Mouse (Mus musculus) MN1 (cell line): ENCODE results near the gene Aldh3b1.
"Not testable (repeated sequence)": the region's sequence is repeated elsewhere in the genome, so short reads cannot be mapped to it uniquely, and the experiment has no call there.

Source experiments
- DNase-seq: peaks from one replicate; pipeline ENCODE4 v3.0.0-alpha.2; 2016; ENCODE audit warnings: low spot score

The Aldh3b1 gene

GRCm38 (mm10) chr19:3929211-3929941 lies at the start of gene Aldh3b1:
TSS of gene Aldh3b1 (minus strand) at chr19:3929808.
- DNase-seq = peak; percentile 76

DNA sequence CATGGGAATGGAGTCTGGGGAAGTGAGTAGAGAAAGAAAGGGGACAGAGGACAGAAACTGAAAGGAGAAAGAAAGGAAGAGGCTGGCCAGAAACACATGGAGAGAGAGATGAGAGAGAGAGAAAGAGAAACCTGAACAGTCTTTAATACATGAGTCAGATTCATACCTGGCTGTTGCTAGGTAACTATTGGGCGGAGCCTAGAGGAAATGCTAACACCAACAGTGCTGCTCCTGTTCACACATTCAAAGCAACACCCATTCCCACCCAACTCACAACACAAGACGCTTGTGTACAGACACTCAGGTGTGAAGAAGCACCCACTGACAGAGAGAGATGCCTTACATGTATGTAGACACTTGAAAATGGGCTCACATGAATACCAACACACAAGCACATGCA lies 46.3 kb upstream of the Aldh3b1 start:
- no peak for DNase-seq

DNA sequence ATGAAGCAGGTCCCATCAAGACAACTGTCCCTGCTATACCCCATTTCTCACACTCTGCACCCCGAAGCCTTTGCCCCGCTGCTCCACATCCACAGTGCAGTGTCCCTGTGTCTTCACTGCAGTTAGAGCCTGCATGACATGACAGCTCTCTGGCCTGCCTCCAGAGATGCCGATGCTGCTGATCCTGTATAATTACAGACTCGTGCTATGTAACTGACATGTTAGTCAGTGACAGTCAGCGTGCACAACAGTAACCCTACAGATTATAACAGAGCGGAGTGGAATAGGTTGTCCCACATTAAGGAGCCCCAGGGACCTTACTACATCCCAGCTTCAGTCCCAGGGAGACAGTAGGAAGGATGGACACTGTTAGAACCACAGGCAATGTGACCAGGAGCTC lies 45.0 kb upstream of the Aldh3b1 start:
- not testable (repeated sequence) for DNase-seq

DNA sequence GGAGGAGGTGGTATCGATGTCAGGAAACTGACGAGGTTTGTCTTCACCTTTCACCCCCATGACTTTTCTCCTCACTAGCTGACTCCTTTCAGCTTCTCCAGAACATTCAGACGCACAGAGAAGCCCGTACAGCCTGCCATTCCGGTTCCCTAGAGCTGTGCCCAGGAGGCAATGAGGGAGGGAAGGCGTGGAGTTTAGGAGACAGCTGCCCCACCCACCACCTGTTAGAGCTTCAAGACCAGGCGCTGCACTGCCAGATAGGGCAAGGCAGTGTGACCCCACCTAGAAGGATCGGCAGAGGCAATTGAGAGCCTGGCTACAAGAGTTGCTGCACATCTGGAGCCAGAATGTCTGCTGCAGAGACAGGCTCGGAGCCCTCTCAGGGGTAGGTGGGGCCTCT lies 42.6 kb upstream of the Aldh3b1 start, which contains the start of gene Aldh3b2:
Aldh3b2 (plus strand) TSS at position 100 of the 400 bp plus-strand sequence.
- no peak for DNase-seq

- DNase-seq = no peak
Measured at GRCm38 (mm10) chr19:3967258-3967657, 37.6 kb upstream of the Aldh3b1 start.

GRCm38 (mm10) chr19:3966330-3967075 lies 36.9 kb upstream of the Aldh3b1 start:
- no peak for DNase-seq

GRCm38 (mm10) chr19:3964030-3964429 lies 34.4 kb upstream of the Aldh3b1 start:
- DNase-seq = no peak

DNA sequence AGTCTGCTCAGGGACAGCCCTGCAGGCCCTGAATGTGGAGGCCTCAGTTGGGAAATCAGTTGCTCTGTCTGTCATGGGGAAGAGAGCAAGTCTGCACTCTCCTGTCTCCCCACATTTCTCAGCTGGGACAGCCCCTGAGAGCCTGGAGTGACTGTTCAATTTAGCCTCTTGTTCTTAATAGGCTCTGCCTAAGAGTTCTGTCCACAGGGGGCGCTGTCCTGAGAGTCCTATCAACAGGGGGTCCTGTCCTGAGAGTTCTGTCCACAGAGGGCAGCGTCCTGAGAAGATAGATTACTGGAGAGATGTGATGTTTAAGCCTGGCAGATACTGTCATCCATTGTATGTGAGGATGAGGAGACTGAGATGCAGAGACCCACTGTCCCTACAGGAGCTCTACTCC lies 32.9 kb upstream of the Aldh3b1 start:
- peak; percentile 12 for DNase-seq

GRCm38 (mm10) chr19:3961805-3962204 lies 32.2 kb upstream of the Aldh3b1 start:
- DNase-seq = not testable (repeated sequence)

DNA sequence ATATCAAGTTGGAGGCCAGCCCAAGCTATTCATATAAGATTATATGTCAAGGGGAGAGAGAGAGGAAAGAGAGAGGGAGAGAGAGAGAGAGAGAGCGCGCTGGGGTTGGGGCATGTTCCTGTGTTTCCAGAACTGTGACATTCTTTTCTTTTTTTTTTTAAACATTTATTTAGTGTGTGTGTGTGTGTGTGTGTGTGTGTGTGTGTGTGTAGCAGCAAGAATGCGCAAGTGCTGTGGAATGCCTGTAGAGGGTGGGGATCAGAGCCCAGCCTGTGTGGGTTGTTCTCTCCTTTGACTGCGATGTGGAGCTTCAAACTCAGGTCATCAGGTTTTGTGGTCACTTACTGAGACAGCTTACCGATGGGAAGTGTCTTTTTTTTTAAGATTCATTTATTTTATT lies 30.6 kb upstream of the Aldh3b1 start:
- DNase-seq = no peak

GRCm38 (mm10) chr19:3959030-3959429 lies 29.4 kb upstream of the Aldh3b1 start:
- DNase-seq = no peak

DNA sequence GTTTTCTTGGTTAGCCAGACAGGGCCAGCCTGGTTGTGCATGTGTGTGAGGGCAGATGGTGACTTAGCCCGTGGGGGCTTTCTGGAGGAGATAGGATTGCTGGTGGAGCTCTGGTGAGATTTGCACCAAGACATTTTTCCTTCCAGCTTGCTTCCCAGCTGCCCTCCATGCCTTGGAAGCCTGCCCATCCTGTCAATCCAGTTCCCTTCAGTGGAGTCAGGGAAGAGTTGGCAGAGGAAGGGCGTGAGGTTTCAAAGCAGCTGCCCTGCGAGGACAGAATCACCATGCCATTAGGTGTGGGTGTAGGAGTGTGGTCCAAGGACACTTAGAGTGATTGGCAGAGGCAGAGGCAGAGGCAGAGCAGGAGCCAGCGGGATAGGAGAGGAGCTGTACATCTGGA lies 28.9 kb upstream of the Aldh3b1 start, which contains the start of gene Aldh3b3:
Aldh3b3 (plus strand) TSS at position 176 of the 400 bp plus-strand sequence.
- DNase-seq = no peak

DNA sequence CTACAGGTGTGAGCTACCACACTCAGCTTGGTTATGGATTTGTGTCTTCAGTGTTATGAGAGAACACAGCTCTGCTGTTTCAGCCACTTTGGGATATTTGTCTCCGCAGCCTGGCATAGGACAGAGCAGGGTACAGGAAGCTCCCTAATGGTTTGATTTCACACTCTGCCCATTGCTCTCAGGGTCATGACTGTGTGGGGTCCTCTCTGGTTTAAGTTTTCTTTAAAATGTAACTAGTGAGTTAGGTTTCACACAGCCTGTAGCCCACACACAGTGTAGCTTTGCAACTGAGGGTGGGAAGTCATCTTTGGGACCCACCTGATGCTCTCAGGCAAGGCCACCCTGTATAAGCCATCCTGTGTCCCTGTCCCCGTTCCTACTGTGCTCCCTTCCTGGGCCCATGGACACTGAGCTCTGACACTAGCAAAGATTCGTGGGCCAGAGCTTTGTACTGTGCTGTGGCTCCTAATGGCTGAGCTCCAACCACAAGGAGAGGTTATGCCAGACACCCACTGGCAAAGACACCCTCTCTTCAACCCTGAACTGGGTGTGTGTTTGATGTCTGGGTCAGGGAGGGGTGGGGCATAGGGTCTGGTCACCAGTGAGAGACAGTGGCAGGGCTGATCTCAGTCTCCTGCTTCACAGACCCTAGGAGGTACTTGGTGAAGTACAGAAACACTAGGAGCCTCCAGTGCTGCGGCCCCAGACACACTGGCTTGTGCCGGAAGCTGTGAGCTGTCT lies 27.9 kb upstream of the Aldh3b1 start:
- not testable (repeated sequence) for DNase-seq

- DNase-seq = peak; percentile 19
Measured at GRCm38 (mm10) chr19:3955804-3956203, 26.2 kb upstream of the Aldh3b1 start.

DNA sequence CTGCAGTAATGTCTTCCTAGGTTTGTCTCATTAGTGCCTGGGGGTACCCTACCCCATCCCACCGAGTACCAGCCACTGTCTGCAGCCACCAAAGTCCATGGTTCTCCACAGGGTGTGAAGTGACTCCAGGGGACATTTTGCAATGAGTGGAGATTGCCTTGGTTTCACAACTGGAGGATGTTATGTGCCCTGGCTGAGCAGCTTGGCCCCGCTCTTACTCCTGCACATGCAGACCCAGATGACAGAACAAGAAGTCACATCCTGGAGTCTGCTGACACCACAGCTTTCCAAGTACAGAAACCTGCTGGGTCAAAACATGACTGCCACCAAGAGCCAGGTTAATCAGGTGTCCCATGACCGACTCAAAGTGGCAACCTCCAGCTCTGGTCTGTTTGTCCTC lies 25.4 kb upstream of the Aldh3b1 start:
- no peak for DNase-seq

GRCm38 (mm10) chr19:3952099-3952498 lies 22.5 kb upstream of the Aldh3b1 start:
- no peak for DNase-seq

- no peak for DNase-seq
Measured at GRCm38 (mm10) chr19:3951461-3951860, 21.9 kb upstream of the Aldh3b1 start.

DNA sequence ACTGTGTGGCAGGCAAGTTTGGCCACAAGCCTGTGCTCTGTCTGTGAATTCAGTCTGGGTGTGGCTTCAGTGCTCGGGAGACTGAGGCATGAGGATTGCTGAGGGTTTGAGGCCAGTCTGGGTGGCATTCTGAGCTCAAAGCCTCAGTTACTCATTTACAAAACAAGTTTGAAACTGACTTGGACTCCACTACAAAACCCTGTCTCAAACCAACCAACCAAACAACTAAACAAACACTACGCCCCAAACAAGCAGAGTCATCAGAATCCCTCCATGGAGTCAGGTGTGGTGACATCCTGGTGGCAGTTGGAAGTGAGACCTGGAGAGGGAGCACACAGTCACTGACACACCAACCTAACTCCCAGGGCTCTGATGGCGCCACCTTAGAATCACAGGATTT lies 20.7 kb upstream of the Aldh3b1 start:
- no peak for DNase-seq

- no peak for DNase-seq
Measured at GRCm38 (mm10) chr19:3948546-3948945, 18.9 kb upstream of the Aldh3b1 start.

GRCm38 (mm10) chr19:3947813-3948212 lies 18.2 kb upstream of the Aldh3b1 start:
- DNase-seq = no peak

DNA sequence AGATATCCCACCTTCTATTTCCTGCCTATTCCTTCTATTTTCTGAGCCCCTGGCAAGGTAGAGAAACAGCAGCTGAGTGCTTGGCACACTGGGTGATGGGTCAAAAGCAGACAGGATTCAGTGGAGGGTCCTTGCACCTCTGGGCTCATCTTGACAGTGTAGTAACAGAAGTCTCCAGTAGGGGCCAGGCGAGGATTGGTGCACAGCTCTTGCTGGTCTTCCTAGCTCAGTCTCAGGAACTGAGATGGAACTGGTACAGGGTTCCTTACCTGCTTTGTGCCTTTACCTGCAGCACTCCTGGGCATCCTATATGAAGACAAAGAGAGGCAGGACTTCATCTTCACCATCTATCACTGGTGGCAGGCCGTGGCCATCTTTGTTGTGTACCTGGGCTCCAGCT lies 17.1 kb upstream of the Aldh3b1 start:
- peak; percentile 63 for DNase-seq

DNA sequence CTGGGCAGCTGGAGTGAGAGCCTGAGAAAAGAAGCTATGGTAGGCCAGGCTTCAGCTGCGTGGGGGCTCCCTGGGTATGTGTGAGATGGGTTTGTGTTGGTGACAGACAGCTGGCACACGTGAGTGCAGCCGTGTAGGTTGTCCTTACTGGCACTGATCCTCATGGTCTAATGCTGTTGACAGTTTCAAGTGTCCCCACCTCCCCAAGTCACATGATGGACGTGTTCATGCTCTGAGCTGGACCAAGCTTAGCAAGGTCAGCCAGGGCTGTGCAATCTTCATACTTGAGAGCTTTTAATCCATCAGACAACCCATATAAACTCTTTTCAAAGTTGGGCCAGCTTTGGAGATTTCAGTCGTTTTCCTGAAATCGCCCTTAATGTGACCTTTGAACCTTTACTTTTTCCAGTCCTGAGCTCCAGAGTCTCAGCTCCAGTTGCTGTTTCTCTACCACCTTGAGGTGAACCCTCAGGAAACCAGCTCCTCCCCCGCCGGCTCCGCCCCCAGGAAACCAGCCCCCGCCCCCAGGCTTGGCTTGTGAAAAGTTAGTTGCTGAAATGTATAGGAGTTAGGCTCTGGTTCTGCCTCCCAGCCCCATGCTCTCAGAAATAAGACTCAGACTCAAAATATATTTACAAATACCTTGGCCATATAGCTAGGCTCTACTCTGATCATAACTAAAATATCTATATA lies 16.4 kb upstream of the Aldh3b1 start:
- DNase-seq = no peak
